Mouse (Mus musculus): ENCODE data around the gene Dusp18.

Gene Dusp18

DNA sequence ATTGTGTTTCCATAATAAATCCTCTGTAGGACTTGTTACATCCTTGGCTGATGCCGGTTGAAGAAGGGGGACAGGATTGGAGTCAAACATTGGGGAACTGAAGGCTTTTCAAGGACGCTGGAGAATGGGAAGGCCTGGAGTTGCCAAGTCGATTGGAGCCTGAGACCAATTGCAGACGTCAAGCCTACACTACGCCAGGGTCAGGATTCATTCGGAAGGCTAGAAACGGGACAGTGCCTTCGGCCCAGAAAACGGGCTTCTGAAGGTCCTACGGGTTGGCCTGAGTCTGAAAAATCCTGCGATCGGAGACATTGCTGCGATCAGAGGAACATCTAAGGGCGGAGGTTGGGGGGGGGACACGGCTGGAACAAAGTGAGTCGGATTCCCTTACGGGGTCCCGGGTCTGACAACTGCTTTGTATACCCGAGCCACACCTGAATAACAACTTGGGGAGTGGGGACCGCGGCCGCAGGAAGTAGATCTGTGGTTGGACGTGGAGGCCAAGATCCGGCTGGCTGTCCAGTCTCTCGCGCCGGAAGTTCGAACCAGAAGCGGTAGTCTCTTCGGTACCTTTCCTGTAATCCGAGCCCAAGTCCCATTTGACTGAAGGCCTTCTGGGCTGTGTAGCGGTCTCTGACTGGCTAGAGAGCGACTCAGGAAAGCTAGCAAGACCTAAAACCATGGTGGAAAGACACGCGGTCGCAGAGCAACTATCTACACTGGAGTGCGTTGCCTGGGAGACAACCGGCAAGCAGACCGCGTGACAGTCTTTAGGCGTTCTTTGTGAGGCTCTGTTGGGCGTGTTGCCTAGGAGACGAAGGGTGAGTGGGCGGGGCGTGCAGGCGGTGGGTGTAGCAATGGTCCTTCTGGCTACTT lies at the start of gene Dusp18, which contains the start of gene 4921536K21Rik:
Dusp18 (plus strand) TSS at position 835 of the 876 bp plus-strand sequence.
4921536K21Rik (minus strand) TSS at position 693 of the 876 bp plus-strand sequence.
- DNase-seq: peak; percentile 86

DNA sequence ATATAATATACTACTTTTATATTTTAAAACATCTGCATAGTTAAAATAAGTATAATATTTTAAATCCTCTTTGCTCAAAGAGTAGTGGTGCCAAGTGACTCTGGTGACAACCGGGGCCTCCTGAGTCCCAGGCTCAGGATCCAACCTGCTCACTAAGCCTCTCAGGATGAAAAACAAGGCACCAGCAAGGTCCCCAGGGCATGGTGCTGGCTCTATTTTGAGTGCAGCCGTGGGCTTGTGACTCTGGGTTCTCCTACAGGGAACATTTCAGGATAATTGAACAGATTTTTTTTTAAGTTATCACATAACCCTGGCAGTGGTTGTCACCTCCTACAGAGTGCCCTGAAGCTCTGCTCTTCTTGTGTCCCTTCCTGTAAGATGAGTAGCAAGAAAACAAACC lies 48.7 kb upstream of the Dusp18 start:
- DNase-seq: no peak

DNA sequence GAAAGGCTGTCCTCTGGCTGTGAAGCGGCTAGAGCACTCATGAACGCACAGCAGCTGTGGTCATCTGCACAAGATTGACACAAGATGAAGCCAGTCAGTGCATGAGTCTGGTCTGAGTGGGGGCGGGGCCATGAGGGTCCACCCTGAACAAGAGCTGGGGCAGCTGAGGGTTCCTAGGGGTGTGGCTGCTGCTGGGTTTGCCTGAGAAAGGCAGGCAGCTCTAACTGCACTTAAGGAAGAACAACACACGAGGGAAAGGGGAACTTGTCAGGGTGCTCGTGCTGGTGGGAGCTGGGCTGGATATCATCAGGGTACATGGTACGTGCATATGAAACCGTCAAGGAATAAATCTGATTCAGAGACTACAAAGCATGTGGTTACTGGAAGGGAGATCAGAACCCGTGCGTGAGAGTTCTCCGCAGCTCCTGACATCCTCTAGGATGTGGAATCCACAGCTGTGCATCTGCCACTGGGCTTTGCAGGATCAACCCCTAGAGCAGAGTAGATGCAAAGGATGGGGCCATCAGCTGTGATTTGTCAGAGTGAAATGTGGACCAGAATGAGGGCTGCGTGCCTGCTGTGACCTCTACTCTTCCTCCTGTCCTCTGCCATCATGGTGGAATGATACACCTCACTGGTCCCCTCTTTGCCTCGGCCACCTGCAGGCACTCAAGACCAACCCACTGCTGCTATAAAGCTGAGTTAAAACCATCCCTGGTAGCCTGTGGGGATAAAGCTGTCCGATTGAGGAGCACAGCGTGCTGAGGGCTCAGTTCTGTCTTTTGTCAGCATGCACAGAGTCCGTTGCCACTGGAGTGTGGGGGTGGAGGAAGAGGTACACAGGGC lies 45.3 kb upstream of the Dusp18 start:
- no peak for DNase-seq

DNA sequence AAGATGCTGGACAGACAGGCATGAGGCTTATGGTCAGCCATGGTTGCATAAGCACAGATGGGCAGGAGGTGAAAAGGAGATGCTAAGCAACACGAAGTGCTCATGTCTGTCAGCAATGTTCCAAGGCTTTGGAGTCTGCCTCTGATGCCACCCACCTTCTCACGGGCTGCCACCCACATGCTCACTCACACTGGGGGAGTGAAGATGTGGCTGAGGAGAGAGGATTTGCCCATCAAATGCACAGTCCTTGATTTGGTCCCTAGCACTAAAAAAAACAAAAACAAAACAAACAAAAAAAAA lies 44.8 kb upstream of the Dusp18 start:
- DNase-seq: no peak

DNA sequence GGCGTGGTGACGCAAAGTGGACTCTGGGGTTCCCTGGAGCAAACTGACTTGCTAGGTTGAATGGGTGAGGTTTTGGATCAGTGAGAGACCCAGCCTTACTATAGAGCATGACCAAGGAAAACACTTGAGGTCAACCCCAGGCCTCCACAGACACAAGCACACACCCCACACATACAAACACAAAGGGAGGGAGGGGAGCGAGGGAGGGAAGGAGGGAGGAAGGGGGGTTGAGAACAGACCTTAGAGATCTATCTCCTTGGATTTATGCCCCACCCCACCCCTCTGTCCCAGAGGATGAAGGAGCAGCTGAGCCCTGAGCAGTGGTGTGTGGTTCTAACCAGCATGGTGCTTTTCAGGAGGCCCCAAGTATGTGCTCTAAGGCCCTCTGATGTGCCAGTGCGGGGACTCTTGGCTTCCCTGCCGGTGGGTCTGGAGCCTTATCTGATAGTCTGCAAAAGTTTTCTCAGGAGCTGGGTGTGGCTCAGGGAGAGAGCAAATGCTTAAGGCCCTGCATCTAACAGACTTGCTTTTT lies 44.2 kb upstream of the Dusp18 start:
- DNase-seq: no peak

DNA sequence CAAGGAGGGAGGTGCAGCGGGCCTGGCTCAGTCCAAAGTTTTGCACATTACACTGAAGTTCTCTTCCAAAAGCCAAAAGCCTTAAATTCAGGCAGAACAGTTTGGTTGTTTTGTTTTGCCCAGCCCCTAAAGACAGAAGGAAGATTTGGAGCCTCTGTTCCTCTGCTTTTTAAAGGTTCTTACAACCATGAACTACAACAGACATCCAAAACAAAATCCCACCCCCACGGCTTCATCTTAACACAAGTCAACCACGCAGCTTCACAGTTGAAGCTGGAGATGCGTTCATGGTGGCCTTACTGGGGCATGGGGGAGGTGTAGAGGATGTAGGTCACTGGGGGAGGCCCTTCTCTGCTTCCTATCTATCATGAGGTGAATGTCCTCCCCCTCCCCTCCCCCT lies 43.2 kb upstream of the Dusp18 start:
- no peak for DNase-seq

DNA sequence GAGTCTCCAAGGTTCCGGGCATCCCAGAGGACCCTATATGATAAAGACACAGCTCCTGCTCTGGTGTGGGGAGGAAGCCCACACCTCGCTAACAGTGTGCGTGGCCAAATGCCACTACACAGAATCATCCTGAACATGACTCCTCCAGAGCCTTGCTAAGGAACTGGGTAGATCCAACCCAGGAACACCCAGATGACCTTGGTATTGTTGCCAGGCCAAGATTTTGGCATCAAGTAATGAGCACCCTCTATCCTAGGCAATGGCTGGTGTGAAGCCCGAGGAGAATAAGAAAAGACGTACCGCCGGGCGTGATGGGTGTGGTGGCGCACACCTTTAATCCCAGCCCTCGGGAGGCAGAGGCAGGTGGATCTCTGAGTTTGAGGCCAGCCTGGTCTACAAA lies 42.0 kb upstream of the Dusp18 start:
- no peak for DNase-seq

DNA sequence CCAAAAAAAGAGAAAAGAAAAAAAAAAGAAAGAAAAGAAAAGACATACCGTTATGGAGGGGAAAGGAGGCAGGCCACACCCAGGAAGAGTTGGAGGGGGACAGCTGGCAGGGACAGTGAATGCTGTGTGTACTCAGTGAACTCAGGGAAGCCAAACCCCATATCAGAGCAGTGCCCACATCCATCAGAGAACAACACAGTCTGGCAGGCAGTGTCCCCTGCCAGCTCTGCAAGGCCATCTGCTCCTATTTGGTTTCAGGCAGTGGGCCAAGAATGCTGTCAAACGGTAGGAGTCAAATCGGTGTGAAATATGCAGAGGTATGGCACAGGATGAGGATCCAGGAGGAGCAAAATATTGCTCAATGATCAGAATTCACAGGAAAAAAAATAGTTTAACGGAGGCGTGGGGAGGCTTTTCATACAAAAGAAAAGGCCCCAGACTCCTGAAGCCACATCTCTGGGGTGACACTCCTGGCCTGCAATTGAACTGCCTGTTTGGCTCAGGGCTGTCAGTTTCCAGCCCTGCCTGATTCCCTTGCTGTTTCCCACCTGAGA lies 41.5 kb upstream of the Dusp18 start:
- DNase-seq: no peak

DNA sequence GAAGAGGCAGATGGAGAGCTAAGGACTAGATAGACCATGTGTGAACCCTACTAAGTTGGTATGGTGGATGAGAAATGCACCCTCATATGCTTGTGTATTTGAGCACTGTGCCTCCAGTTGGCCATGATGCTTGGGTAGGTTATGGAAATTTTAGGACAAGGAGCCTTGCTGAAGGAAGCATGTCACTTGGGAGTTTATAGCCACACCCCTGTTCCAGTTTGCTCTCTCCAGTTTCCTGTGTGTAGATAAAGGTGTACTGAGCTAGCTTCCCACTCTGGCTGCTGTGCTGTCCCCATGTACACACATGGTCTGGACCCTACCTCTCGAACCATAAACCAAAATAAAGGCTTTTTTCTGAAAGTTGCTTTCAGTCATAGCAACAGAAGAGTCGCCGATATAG lies 40.9 kb upstream of the Dusp18 start:
- DNase-seq: no peak

DNA sequence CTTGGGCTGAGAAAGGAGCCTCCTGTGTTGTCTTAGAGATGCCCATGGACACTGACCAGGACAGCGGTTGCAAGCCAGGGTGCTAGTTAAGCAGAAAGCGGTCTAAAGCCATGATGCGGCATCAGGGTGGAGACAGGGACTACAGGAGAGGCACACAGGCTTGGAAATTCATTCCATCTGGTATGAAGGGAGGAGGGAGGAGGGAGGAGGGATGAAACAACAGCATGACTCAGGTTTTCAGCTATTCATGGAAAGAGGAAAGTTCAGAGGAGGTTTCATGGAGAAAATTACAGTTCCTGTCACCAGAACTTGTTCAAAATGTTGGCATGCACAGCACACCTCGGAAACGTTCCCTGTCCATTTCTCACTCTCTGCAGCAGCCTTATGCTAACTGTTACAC lies 39.2 kb upstream of the Dusp18 start:
- no peak for DNase-seq

DNA sequence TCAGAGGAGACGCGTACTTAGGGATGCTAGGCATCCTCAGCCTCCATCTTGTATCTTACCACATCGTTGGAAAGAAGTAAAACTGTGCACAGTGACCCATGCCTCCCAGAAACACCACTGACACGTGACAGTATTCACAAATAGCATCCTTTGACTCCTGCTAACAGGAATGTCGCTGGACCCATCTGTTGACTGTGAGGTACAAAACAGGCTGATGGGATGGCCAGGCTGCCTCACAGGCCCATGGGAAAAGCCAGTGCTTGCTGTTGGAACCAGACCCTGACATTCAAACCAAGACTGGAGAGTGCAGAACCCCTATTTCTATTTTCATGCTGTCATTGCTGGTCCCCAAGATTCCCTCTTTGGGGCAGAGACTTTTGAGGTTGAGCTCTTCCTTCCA lies 37.1 kb upstream of the Dusp18 start:
- DNase-seq: no peak

DNA sequence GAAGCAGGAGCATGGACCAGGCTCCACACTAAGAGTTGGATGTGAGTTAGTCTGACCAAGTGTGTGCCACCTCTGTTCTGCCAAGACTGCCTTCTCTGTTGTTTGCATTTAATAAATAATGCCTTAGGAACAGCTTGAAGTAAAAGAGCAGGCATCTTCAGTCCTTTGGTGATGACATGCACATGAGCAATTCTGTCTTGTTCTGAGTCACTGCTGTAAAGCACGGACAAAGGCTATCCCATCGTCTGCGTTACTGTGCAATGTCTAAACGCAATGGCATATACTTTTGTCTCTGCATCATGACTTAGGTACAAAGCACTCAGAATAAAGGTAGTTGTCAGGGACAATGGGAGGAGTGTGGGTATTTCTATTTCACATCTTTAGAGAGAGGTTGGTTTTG lies 35.3 kb upstream of the Dusp18 start:
- DNase-seq: no peak

DNA sequence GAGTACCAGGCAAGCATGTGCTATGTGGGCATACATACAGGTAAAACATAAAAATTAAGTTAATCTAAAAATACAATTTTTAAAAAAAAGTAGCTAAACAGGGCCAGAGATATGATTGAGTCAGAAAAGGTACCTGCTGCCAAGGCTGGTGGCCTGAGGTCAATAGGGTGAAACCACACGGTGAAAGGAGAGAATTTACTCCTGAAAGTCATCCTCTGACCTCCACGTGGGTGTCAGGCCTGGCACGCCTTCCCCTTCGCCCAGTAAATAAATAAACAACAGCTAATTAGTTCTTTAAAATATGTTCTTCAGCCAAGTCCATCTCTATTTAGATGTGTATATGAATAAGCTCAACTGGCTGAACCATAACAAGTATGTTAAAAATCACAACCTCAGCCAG lies 34.7 kb upstream of the Dusp18 start:
- no peak for DNase-seq

DNA sequence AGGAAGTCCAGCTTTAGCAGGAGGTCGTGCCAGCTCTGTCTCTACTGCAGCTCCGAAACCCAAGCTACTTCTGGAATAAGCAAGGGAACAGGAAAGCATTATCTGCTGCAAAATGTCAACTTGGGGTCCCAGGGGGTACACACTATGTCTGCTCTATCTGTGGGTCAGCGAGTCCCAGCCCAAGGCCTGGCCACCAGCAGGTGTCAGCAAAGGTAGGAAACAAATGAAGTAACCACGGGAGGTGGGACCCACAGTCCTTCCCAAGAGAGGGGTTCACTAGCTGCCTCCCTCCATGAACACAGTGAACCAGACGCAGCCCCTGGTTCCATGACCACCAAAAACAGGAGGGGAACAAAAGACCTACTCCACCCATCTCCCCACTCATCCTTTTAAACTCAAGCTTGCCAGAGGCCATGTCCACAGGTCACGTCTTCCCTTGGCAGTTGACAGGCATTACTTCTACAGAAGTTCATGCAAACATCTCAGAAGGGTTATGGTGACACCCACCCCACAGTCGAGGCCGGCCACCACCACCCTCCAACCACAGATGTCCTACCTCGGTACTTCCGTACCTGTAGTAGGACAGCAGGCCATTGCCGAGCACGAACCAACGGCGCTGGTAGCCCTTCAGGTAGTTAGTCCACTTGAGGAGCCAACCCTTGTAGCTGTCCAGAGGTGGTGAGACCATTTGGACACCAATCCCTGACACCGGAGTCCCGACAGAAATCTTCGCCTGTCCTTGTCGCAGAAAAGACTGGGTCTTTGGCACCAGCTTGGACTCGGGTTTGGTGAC lies 32.2 kb upstream of the Dusp18 start:
- no peak for DNase-seq

DNA sequence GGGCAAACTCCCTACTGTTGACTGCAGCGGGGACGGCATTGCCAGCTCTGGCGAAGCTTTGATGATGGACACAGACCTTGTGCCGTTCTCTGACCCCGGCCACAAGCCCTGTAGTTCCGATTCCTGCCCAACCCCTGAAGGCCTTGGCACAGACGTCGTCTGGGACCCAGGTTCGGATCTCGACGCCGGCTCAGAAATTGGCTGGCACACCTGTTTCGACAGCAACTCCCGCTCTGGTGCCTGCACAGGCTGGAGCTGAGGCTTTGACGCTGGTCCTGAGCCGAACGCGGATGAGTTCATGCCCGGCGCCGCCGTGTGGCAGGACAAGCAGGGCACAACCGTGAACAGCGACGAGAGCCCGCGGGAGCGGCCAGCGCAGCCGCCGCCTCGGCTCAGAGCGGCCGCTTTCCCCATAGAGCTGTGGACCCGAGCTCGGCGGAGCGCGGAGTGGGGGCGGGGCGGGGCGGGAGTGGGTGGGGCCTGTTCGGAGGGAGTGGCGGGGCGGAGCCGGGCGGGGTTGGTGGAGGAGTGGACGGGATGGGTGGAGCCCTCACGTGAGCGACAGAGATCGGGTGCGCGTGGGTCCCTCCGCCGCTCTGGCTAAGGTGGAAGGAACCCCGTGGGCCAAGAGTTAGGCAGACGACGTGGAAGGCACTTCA lies 31.5 kb upstream of the Dusp18 start, which contains the start of gene Osbp2:
Osbp2 (minus strand) TSS at position 450 of the 659 bp plus-strand sequence.
- peak; percentile 58 for DNase-seq

DNA sequence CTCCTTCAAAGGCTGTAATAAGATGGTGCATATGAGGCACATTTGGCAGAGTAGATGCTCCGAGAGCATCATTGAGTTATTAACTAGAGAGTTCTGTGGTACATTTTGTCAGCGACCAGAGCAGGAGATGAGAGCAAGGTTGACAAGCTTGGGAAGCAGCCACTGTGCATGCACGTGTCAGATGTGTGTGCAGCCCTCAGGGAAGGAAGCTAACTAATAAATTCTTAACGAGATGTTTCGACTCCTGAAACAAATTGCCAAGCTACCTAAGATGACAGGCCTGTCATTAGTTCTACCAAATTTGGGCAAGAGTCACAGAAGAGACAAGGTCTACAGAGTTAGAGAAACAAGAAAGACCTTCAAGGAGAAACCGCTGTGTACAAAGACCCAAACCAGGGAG lies 30.7 kb upstream of the Dusp18 start:
- no peak for DNase-seq

DNA sequence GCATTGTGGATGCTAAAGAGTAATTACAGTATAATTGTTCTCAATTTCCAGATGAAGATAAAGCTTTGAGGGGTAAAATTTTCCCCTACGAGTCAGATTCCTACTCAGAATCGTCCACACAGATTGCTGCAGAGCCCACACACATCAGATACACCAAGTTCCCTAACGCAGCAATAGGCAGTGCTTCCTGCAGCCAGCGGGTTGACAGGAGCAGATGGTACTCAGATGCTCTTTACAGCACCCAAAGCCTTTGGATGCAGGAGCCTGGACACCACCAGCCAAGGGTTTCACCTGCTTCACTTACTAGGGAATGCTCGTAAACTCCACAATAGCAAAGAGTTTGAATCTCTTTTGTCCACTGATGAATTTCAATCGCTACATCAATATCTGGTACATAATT lies 18.6 kb upstream of the Dusp18 start:
- no peak for DNase-seq

DNA sequence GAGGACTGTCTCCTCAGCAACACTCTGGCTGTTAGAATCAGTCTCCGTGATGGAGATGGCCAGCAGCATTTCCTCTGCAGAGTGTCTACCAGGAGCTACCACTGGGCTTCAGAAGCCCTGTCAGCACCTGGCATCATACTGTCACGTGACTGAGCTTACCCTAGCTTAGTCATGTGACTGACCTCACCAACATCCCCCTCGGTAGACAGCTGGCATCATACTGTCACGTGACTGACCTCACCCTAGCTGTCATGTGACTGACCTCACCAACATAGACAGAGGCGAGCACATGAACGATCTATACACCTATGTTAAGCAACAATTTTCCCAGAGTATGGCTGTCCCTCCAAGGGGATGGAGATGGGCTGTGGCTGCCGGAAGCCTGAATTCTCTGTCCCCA lies 16.4 kb upstream of the Dusp18 start:
- peak; percentile 7 for DNase-seq

DNA sequence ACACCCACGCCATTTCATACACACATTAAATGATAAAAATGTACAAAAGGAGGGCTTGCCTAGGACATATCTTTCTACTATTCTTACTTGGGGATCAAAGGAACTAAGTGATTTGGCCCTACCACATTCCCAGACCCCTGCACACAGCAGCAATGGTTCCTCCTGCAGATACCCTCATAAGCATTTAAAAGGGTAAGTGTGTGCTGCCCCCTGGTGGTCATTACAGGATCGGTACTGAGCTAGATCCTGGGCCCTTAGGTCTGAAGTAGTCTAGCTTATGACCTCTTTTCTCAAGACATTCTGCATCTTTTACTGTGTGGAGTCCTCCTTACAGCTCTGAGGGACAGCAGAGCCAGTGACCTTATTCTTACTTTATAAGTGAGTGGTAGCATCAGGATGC lies 15.2 kb upstream of the Dusp18 start:
- DNase-seq: peak; percentile 71

DNA sequence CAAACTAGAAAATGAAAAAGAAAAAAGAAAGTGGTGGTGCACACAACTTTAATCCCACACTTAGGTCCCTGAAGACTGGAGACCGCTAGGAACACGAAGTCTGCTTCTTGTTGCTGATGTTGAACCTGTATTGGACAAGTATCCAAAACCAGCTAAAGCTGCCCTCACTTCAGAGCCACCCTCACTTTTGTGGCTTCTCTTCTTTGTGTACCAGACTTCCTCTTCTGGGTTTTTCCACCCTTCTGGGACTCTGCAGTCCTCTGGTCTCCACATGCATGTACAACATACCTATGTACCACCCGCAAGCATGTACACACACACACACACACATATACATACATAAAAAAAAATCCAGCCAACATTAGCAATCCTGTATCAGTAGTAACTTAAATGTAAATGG lies 11.3 kb upstream of the Dusp18 start:
- DNase-seq: no peak

DNA sequence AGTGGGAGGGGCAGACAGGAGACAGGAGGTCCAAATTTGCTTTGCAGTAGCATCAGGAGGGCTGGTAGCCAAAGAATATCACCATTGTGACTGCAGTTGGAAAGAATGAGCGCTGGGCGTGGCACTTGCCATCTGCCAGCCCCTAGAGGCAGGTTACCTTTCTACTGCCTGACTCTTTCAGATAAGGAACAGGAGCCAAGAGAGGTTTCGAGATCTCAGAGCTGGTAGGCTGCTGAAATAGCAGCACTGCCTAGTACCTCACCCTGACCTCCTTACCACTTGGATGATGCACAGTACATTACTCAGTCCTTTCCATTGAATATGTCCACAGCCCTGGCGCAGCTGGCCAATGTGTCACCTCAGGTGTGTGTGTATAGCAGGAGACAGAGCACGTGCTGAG lies 7.7 kb upstream of the Dusp18 start:
- no peak for DNase-seq

DNA sequence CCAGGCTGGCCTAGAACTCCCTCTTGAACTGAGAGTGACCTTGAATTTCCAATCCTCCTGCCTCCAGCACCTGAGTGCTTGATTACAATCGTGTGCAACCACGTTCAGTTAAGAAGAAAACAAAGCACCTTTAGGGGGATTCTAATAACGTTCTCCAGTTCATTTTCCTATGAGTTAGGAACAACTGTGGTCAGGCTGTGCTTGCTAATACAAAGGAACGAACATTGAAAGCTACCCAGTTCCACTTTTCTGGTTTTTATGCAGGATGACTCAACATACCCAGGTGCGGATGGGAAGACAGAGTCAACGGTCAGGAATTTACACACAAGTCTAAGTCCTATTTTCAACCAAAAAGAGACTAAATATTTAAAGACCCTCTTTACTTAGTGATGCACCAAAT lies 1.1 kb upstream of the Dusp18 start:
- no peak for DNase-seq

Measured in thymus, postnatal 25 days (tissue).